Mouse (Mus musculus) myocyte (in vitro differentiated cells): Measurements from ENCODE around the gene Cast.

Source experiments
- CEBPB ChIP-seq: IDR thresholded peaks from 2 replicates; pipeline ENCODE4 v1.6.1; 2011; ENCODE audit warnings: mild to moderate bottlenecking, moderate library complexity; ENCODE audit not compliant: poor library complexity, insufficient read depth, severe bottlenecking
- E2F4 ChIP-seq: IDR thresholded peaks from one replicate; pipeline ENCODE4 v1.6.1; 2011; ENCODE audit warnings: mild to moderate bottlenecking, control low read depth, moderate library complexity; ENCODE audit not compliant: insufficient read depth
- MYOD1 ChIP-seq, 3 experiments: IDR thresholded peaks; one replicate each; pipeline ENCODE4 v1.6.1; 2011; ENCODE audit warnings: control low read depth in 2 of 3, low read depth in 2 of 3, mild to moderate bottlenecking in 2 of 3, moderate library complexity in 1 of 3; ENCODE audit not compliant: insufficient read length in 2 of 3, control insufficient read depth in 1 of 3
- POLR2A ChIP-seq: IDR thresholded peaks from one replicate; pipeline ENCODE4 v1.6.1; 2011; ENCODE audit warnings: low read depth, mild to moderate bottlenecking, control low read depth, moderate library complexity; ENCODE audit not compliant: insufficient read length
- POLR2AphosphoS2 ChIP-seq: IDR thresholded peaks from one replicate; pipeline ENCODE4 v1.6.1; 2011; ENCODE audit warnings: low read depth, control low read depth; ENCODE audit not compliant: insufficient read length
- TCF12 ChIP-seq: IDR thresholded peaks from one replicate; pipeline ENCODE4 v1.6.1; 2011; ENCODE audit warnings: mild to moderate bottlenecking, control low read depth; ENCODE audit not compliant: poor library complexity, insufficient read depth, severe bottlenecking
- TCF3 ChIP-seq: IDR thresholded peaks from one replicate; pipeline ENCODE4 v1.6.1; 2011; ENCODE audit warnings: low read depth, control low read depth; ENCODE audit not compliant: insufficient read length
- USF1 ChIP-seq: IDR thresholded peaks from one replicate; pipeline ENCODE4 v1.6.1; 2011; ENCODE audit warnings: low read depth, mild to moderate bottlenecking, control low read depth, moderate library complexity

GRCm38 (mm10) chr13:74807446-74808151, 1.0 kb downstream of the Cast start:
- TF ChIP-seq CEBPB (no peak), E2F4 (no peak), MYOD1 (IDR thresholded peaks at IDR 0.05; ENCODE audit: control insufficient read depth in 1 of 3, insufficient read length in 2 of 3, low read depth in 2 of 3) (peak in 2 of 3 experiments; percentile 72 to 91), USF1 (no peak), POLR2AphosphoS2 (peak; percentile 87), POLR2A (peak; percentile 93), TCF3 (no peak), TCF12 (no peak)
